Comparison of ENCODE assay signal across 9 mouse cellular contexts in the genomic region with DNA sequence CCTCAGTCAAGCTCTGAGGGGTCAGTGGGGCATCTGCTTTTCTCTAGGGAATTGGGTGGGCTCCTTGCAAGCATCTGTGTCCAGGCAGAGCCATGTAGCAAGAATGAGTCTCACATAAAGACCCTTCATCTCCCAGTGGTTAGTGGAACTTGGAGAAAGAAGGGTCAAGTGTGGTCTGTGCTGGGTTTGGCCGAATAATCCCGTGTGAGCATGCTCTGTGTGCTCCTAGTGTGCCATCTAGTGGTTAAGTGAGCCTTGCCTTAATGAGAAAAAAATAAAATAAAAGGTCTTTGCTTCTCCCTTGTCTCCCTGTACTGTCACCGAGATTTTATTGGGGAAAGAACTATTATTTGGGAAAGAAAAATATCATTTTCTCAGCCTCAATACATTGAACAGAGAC. TPM values are rescaled to one million over a fixed set of nuclear protein-coding genes. Genes with fewer than 3 reads are reported as not detected.
DNase-seq lines count a peak whose midpoint lies in the region; ATAC-seq lines count a peak whose summit lies in the region.
"Had no signal": no experiment of that assay in that cellular context is flagged by ENCODE, and none has a peak within 500 bp of the region (broad histone marks: within the 10 kb centered on the region; RNA-seq: fewer than 3 reads in every experiment).

No protein-coding gene starts in this region.

- ATAC-seq in neural tube, embryonic 11.5 days (ENCODE audit: insufficient read depth, low FRiP score, low TSS enrichment): no peak
- no peak for ATAC-seq in neural tube, embryonic 15.5 days (ENCODE audit: low FRiP score)

- no peaks in the 10 kb centered on the region for H3K4me1 ChIP-seq in neural tube, embryonic 11.5 days (ENCODE audit: control insufficient read depth, insufficient read depth, low read length)
- no peaks in the 10 kb centered on the region for H3K4me1 ChIP-seq in neural tube, embryonic 15.5 days

- H3K36me3 ChIP-seq in neural tube, embryonic 11.5 days (ENCODE audit: control insufficient read depth, insufficient read depth, low read length): no peaks in the 10 kb centered on the region
- no peaks in the 10 kb centered on the region for H3K36me3 ChIP-seq in neural tube, embryonic 15.5 days

- no peak overlapping the region for H3K4me3 ChIP-seq in neural tube, embryonic 11.5 days (ENCODE audit: low read depth, low read length)
- no peak overlapping the region for H3K4me3 ChIP-seq in neural tube, embryonic 15.5 days (replicated peaks)
- H3K4me3 ChIP-seq: myocyte had no signal

- H3K27ac ChIP-seq in neural tube, embryonic 11.5 days (ENCODE audit: low read depth, low read length): no peak overlapping the region
- no peak overlapping the region for H3K27ac ChIP-seq in neural tube, embryonic 15.5 days (replicated peaks)

- no peaks in the 10 kb centered on the region for H3K9me3 ChIP-seq in neural tube, embryonic 11.5 days (ENCODE audit: control insufficient read depth, low read length)
- H3K9me3 ChIP-seq in neural tube, embryonic 15.5 days (replicated peaks): no peaks in the 10 kb centered on the region

- 19% methylated on average over 3 of the region's 3 CpGs for WGBS in neural tube, embryonic 11.5 days
- WGBS in neural tube, embryonic 15.5 days: 20% methylated on average over 3 of the region's 3 CpGs

- DNase-seq in neural tube, embryonic 11.5 days (ENCODE audit: low spot score): peak; percentile 24
- peak; percentile 74 for DNase-seq in NIH3T3 (ENCODE audit: low read depth)
- peak; percentile 64 to 76 for DNase-seq in cerebellum, postnatal 10 days
- peak; percentile 43 for DNase-seq in induced T-regulatory cell, adult 2 months (ENCODE audit: low read depth)
- peak; percentile 34 for DNase-seq in lung, postnatal 25 days (ENCODE audit: low spot score)
- no peak for DNase-seq in right cerebral cortex, postnatal 10 days (ENCODE audit: low spot score in 2 of 2)
- no peak for DNase-seq in left cerebral cortex, adult 9 months (ENCODE audit: low spot score in 2 of 2)

- H3K27me3 ChIP-seq in neural tube, embryonic 11.5 days (ENCODE audit: control insufficient read depth, insufficient read depth, low read length): no peaks in the 10 kb centered on the region
- H3K27me3 ChIP-seq in neural tube, embryonic 15.5 days (replicated peaks): no peaks in the 10 kb centered on the region

- no peak overlapping the region for H3K9ac ChIP-seq in neural tube, embryonic 11.5 days (ENCODE audit: low read length)
- no peak overlapping the region for H3K9ac ChIP-seq in neural tube, embryonic 15.5 days (replicated peaks)

- no peak overlapping the region for H3K4me2 ChIP-seq in neural tube, embryonic 11.5 days (ENCODE audit: low read depth)
- no peak overlapping the region for H3K4me2 ChIP-seq in neural tube, embryonic 15.5 days

RNA-seq across cellular contexts. Expression of a gene that starts 34.9 kb away (rescaled TPM):
- 0.90 and 1.3 TPM in 2 replicates for polyA plus RNA-seq in neural tube, embryonic 11.5 days (2014; fragmentation: Nextera tagmentation; extraction: Ambion mirVana)
- 2.0 and 3.0 TPM in 2 replicates for polyA plus RNA-seq in neural tube, embryonic 15.5 days (2015; fragmentation: Nextera tagmentation; extraction: Ambion mirVana)

Comparison
In these comparisons a context has a peak if more than half of its experiments do, and no peak if none do; other contexts are left out.
1. DNase-seq: peak in neural tube, embryonic 11.5 days (single experiment), NIH3T3 (single experiment), cerebellum, postnatal 10 days (2 of 2), induced T-regulatory cell, adult 2 months (single experiment) and lung, postnatal 25 days (single experiment); none in right cerebral cortex, postnatal 10 days (0 of 2) and left cerebral cortex, adult 9 months (0 of 2).